Mouse (Mus musculus) midbrain, embryonic 14.5 days (tissue): Measurements from ENCODE around the gene Btbd19. TPM values are rescaled to one million over a fixed set of nuclear protein-coding genes. Genes with fewer than 3 reads are reported as not detected.

Experiments
- ATAC-seq: fragments of 200-750 bp; cut with Nextera tagmentation; 2 replicates; pipeline ENCODE4 v1.8.0; 2017; ENCODE audit warnings: moderate number of reproducible peaks, moderate library complexity; ENCODE audit not compliant: low FRiP score, low TSS enrichment
- DNase-seq: peaks from one replicate; pipeline ENCODE4 v3.0.0-alpha.2; 2015
- H3K27ac ChIP-seq: fragments of 300-500 bp; sonication (generic); replicated peaks from 2 replicates; pipeline ENCODE4 v1.5.1; 2014; ENCODE audit warnings: mild to moderate bottlenecking, low read depth, low read length, moderate library complexity
- H3K27me3 ChIP-seq: fragments of 300-500 bp; sonication (generic); 2 replicates; pipeline ENCODE4 v1.6.1; 2014; ENCODE audit warnings: low read length, control low read depth, mixed read lengths; ENCODE audit not compliant: control insufficient read depth, insufficient read depth
- H3K36me3 ChIP-seq: fragments of 300-500 bp; sonication (generic); 2 replicates; pipeline ENCODE4 v1.6.1; 2014; ENCODE audit warnings: low read length, control low read depth; ENCODE audit not compliant: control insufficient read depth, insufficient read depth
- H3K4me1 ChIP-seq: fragments of 300-500 bp; sonication (generic); 2 replicates; pipeline ENCODE4 v1.6.1; 2014; ENCODE audit warnings: mild to moderate bottlenecking, antibody characterized with exemption, low read length, control low read depth; ENCODE audit not compliant: control insufficient read depth, insufficient read depth
- H3K4me2 ChIP-seq: fragments of 300-500 bp; sonication (generic); 2 replicates; pipeline ENCODE4 v1.6.1; 2014; ENCODE audit warnings: mild to moderate bottlenecking, low read length, moderate library complexity
- H3K4me3 ChIP-seq: fragments of 300-500 bp; sonication (generic); replicated peaks from 2 replicates; pipeline ENCODE4 v1.5.1; 2014; ENCODE audit warnings: low read depth, low read length
- H3K9ac ChIP-seq: fragments of 300-500 bp; sonication (generic); replicated peaks from 2 replicates; pipeline ENCODE4 v1.6.1; 2014; ENCODE audit warnings: mild to moderate bottlenecking, low read length, moderate library complexity
- H3K9me3 ChIP-seq: fragments of 300-500 bp; sonication (generic); 2 replicates; pipeline ENCODE4 v1.6.1; 2016; ENCODE audit warnings: low read length, control low read depth, mixed read lengths; ENCODE audit not compliant: control insufficient read depth
- WGBS: fragments of 180-500 bp; shearing (Covaris S2); extraction: QIAGEN DNeasy Blood & Tissue Kit; methylation state at CpG from one replicate; pipeline ENCODE4 v1.1.7; 2014; 5-methylcytosine and 5-hydroxymethylcytosine counted together
- polyA plus RNA-seq: library from polyadenylated mRNA; unstranded; fragments of >200 nt; fragmentation: Nextera tagmentation; extraction: Ambion mirVana; gene quantifications from 2 replicates; pipeline ENCODE4 v1.2.1, GENCODE M21; 2014

The Btbd19 gene
- polyA plus RNA-seq, 1 experiment from 2014 or later: 3.2 TPM

- no peaks in the 10 kb centered on the region for H3K9me3 ChIP-seq
- 90% methylated on average over 3 of the region's 3 CpGs for WGBS
- no peaks in the 10 kb centered on the region for H3K27me3 ChIP-seq
- no peak overlapping the region for H3K4me3 ChIP-seq
- H3K36me3 ChIP-seq: peaks cover 14% of the 10 kb centered on the region
- no peak for ATAC-seq
- peaks cover 22% of the 10 kb centered on the region for H3K4me1 ChIP-seq
- no peak overlapping the region for H3K4me2 ChIP-seq
- DNase-seq: no peak
- no peak overlapping the region for H3K27ac ChIP-seq
- H3K9ac ChIP-seq: no peak overlapping the region
These were observed 1.4 kb downstream of the Btbd19 start for GRCm38 (mm10) chr4:117124218-117124517.

- no peak overlapping the region for H3K9ac ChIP-seq
- H3K36me3 ChIP-seq: peaks cover 9% of the 10 kb centered on the region
- no peaks in the 10 kb centered on the region for H3K9me3 ChIP-seq
- no peak for DNase-seq
- no peaks in the 10 kb centered on the region for H3K27me3 ChIP-seq
- H3K4me2 ChIP-seq: no peak overlapping the region
- H3K4me1 ChIP-seq: peaks cover 22% of the 10 kb centered on the region
- WGBS: 95% methylated on average over 7 of the region's 9 CpGs
- no peak for ATAC-seq
- no peak overlapping the region for H3K27ac ChIP-seq
- no peak overlapping the region for H3K4me3 ChIP-seq
These were observed 1.8 kb downstream of the Btbd19 start for GRCm38 (mm10) chr4:117123546-117124217.

GRCm38 (mm10) chr4:117122209-117122608, 3.3 kb downstream of the Btbd19 start:
- Histone ChIP-seq H3K27me3 (no peaks in the 10 kb centered on the region), H3K9me3 (no peaks in the 10 kb centered on the region), H3K4me1 (peaks cover 22% of the 10 kb centered on the region), H3K4me3 (no peak overlapping the region), H3K4me2 (no peak overlapping the region), H3K27ac (no peak overlapping the region), H3K36me3 (0 out of 2 replicates have a peak, but pooled peaks cover 2% of the 10 kb centered on the region), H3K9ac (no peak overlapping the region)
- WGBS: 90% methylated on average over 4 of the region's 4 CpGs
- DNase-seq: no peak
- no peak for ATAC-seq

GRCm38 (mm10) chr4:117120445-117121414, 4.8 kb downstream of the Btbd19 start:
- H3K27ac ChIP-seq: peak overlapping the region; percentile 92
- H3K4me2 ChIP-seq: peak overlapping the region; percentile 82
- H3K9me3 ChIP-seq: no peaks in the 10 kb centered on the region
- H3K27me3 ChIP-seq: no peaks in the 10 kb centered on the region
- H3K4me1 ChIP-seq: peaks cover 19% of the 10 kb centered on the region
- DNase-seq: peak; percentile 96
- ATAC-seq: peak; percentile 89
- WGBS: under 1% methylated on average over 69 of the region's 69 CpGs
- H3K9ac ChIP-seq: peak overlapping the region; percentile 78
- peak overlapping the region; percentile 60 for H3K4me3 ChIP-seq
- H3K36me3 ChIP-seq: no peaks in the 10 kb centered on the region

GRCm38 (mm10) chr4:117120052-117120444, 5.5 kb downstream of the Btbd19 start:
- peak; percentile 20 for DNase-seq
- WGBS: 9% methylated on average over 10 of the region's 10 CpGs
- Histone ChIP-seq H3K4me1 (peaks cover 12% of the 10 kb centered on the region), H3K4me2 (peak overlapping the region; percentile 82), H3K27me3 (no peaks in the 10 kb centered on the region), H3K27ac (peak overlapping the region; percentile 92), H3K9ac (peak overlapping the region; percentile 78), H3K9me3 (no peaks in the 10 kb centered on the region), H3K4me3 (peak overlapping the region; percentile 60), H3K36me3 (no peaks in the 10 kb centered on the region)
- ATAC-seq: peak; percentile 35; the same call in 1 of the 2 replicates

GRCm38 (mm10) chr4:117119636-117120035, 5.9 kb downstream of the Btbd19 start:
- H3K9ac ChIP-seq: peak overlapping the region; percentile 78
- DNase-seq: no peak
- no peaks in the 10 kb centered on the region for H3K36me3 ChIP-seq
- no peaks in the 10 kb centered on the region for H3K27me3 ChIP-seq
- H3K4me3 ChIP-seq: peak overlapping the region; percentile 60
- WGBS: 67% methylated on average over 5 of the region's 5 CpGs
- no peak for ATAC-seq
- H3K27ac ChIP-seq: peak overlapping the region; percentile 92
- no peaks in the 10 kb centered on the region for H3K9me3 ChIP-seq
- peak overlapping the region; percentile 82 for H3K4me2 ChIP-seq
- peaks cover 8% of the 10 kb centered on the region for H3K4me1 ChIP-seq

- Histone ChIP-seq H3K36me3 (no peaks in the 10 kb centered on the region; the same call in 1 of the 2 replicates), H3K27ac (no peak overlapping the region), H3K4me2 (no peak overlapping the region), H3K4me1 (0 out of 2 replicates have a peak, but pooled peaks cover 6% of the 10 kb centered on the region), H3K9me3 (no peaks in the 10 kb centered on the region), H3K27me3 (no peaks in the 10 kb centered on the region), H3K9ac (no peak overlapping the region), H3K4me3 (no peak overlapping the region)
- 96% methylated on average over 7 of the region's 7 CpGs for WGBS
- no peak for DNase-seq
- no peak for ATAC-seq
These were observed 7.6 kb downstream of the Btbd19 start for GRCm38 (mm10) chr4:117117931-117118330.

- Histone ChIP-seq H3K9me3 (no peaks in the 10 kb centered on the region), H3K36me3 (peaks cover 10% of the 10 kb centered on the region), H3K4me1 (0 out of 2 replicates have a peak, but pooled peaks cover 6% of the 10 kb centered on the region), H3K4me2 (no peak overlapping the region), H3K4me3 (no peak overlapping the region), H3K27ac (no peak overlapping the region), H3K27me3 (no peaks in the 10 kb centered on the region), H3K9ac (no peak overlapping the region)
- WGBS: 91% methylated on average over 5 of the region's 5 CpGs
- no peak for DNase-seq
- no peak for ATAC-seq
These were observed 9.9 kb downstream of the Btbd19 start for GRCm38 (mm10) chr4:117115592-117115991.
